Mouse (Mus musculus) heart, embryonic 11.5 days (tissue): ENCODE measurements around the gene Mroh3. TPM values are rescaled to one million over a fixed set of nuclear protein-coding genes. Genes with fewer than 3 reads are reported as not detected.
A peak's percentile ranks its signal among the peaks of the same experiment; 100 is the strongest.

ENCODE experiments used
- ATAC-seq: fragments of 200-750 bp; cut with Nextera tagmentation; replicated peaks from 2 replicates; pipeline ENCODE4 v1.8.0; 2017; ENCODE audit warnings: moderate library complexity; ENCODE audit not compliant: insufficient number of reproducible peaks, low FRiP score, low TSS enrichment
- H3K27ac ChIP-seq: fragments of 300-500 bp; sonication (generic); 2 replicates; pipeline ENCODE4 v1.5.1; 2014; ENCODE audit warnings: mild to moderate bottlenecking, low read depth, low read length
- H3K27me3 ChIP-seq: fragments of 300-500 bp; sonication (generic); 2 replicates; pipeline ENCODE4 v1.6.1; 2014; ENCODE audit warnings: mild to moderate bottlenecking, low read length, mixed read lengths; ENCODE audit not compliant: control insufficient read depth, insufficient read depth
- H3K36me3 ChIP-seq: fragments of 300-500 bp; sonication (generic); 2 replicates; pipeline ENCODE4 v1.6.1; 2014; ENCODE audit warnings: mild to moderate bottlenecking, low read length, moderate library complexity, mixed read lengths; ENCODE audit not compliant: control insufficient read depth, insufficient read depth
- H3K4me1 ChIP-seq: fragments of 300-500 bp; sonication (generic); 2 replicates; pipeline ENCODE4 v1.6.1; 2014; ENCODE audit warnings: low read length; ENCODE audit not compliant: control insufficient read depth, insufficient read depth
- H3K4me2 ChIP-seq: fragments of 300-500 bp; sonication (generic); 2 replicates; pipeline ENCODE4 v1.6.1; 2014; ENCODE audit warnings: mild to moderate bottlenecking, moderate library complexity
- H3K4me3 ChIP-seq: fragments of 300-500 bp; sonication (generic); 2 replicates; pipeline ENCODE4 v1.5.1; 2014; ENCODE audit warnings: low read depth, low read length
- H3K9ac ChIP-seq: fragments of 300-500 bp; sonication (generic); 2 replicates; pipeline ENCODE4 v1.6.1; 2014; ENCODE audit warnings: mild to moderate bottlenecking, low read depth, low read length, moderate library complexity
- H3K9me3 ChIP-seq: fragments of 300-500 bp; sonication (generic); replicated peaks from 2 replicates; pipeline ENCODE4 v1.6.1; 2016; ENCODE audit warnings: low read length; ENCODE audit not compliant: control insufficient read depth
- WGBS: fragments of 180-500 bp; shearing (Covaris S2); extraction: QIAGEN DNeasy Blood & Tissue Kit; methylation state at CpG from one replicate; pipeline ENCODE4 v1.1.7; 2014; ENCODE audit not compliant: insufficient replicate concordance; 5-methylcytosine and 5-hydroxymethylcytosine counted together
- polyA plus RNA-seq: library from polyadenylated mRNA; unstranded; fragments of >200 nt; fragmentation: Nextera tagmentation; extraction: Ambion mirVana; gene quantifications from 2 replicates; pipeline ENCODE4 v1.2.1, GENCODE M21; 2014

The Mroh3 gene
- polyA plus RNA-seq, 1 experiment from 2014 or later, result not detected

DNA sequence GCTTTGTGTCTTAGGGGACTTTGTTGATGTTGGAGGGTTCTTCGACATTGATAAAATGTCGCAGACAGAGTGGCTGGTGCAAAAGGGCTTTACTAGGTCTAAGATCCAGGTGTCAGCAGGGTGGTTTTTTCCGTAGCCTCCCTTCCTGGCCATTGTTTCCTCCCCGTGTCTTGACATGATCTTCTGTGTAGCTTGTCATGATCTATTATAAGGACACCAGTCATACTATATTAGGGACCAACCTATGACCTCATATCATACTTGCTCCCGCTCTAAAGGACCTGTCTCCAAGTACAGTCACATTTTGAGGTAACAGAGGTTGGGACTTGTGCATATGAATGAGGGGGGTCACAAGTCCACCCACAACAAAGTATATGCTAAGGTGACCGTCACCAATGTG lies 51.7 kb downstream of the Mroh3 start:
- H3K9ac ChIP-seq, result no peak overlapping the region
- no peak overlapping the region for H3K27ac ChIP-seq
- no peaks in the 10 kb centered on the region for H3K9me3 ChIP-seq
- H3K4me2 ChIP-seq, result no peak overlapping the region
- no peaks in the 10 kb centered on the region for H3K27me3 ChIP-seq
- 0 out of 2 replicates have a peak, but pooled peaks cover 2% of the 10 kb centered on the region for H3K36me3 ChIP-seq
- no peak overlapping the region for H3K4me3 ChIP-seq
- no peak for ATAC-seq
- H3K4me1 ChIP-seq, result no peaks in the 10 kb centered on the region
- 81% methylated on average over 6 of the region's 6 CpGs for WGBS

DNA sequence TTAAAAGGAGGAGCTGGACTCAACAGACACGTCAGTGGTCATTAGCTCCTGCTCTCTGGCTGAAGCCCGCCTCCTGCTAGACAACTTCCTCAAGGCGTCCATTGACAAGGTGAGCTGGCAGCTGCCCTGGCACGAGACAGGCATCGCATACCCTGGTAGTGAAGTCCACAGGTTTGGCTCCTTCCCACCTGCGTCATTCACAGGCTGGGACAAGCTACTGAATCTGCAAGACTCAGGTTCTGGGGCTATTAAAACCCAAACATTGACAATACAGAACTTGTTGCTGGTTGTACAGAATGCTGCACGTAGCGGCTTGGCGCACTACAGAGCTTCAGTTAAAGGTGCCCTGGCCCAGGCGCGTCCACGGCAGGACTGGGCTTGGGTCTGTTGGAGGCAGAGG lies 52.3 kb downstream of the Mroh3 start:
- Histone ChIP-seq H3K4me3 (no peak overlapping the region), H3K4me1 (no peaks in the 10 kb centered on the region), H3K9me3 (no peaks in the 10 kb centered on the region), H3K36me3 (0 out of 2 replicates have a peak, but pooled peaks cover 2% of the 10 kb centered on the region), H3K27me3 (no peaks in the 10 kb centered on the region), H3K4me2 (no peak overlapping the region), H3K9ac (no peak overlapping the region), H3K27ac (no peak overlapping the region)
- ATAC-seq, result no peak
- 85% methylated on average over 12 of the region's 12 CpGs for WGBS

DNA sequence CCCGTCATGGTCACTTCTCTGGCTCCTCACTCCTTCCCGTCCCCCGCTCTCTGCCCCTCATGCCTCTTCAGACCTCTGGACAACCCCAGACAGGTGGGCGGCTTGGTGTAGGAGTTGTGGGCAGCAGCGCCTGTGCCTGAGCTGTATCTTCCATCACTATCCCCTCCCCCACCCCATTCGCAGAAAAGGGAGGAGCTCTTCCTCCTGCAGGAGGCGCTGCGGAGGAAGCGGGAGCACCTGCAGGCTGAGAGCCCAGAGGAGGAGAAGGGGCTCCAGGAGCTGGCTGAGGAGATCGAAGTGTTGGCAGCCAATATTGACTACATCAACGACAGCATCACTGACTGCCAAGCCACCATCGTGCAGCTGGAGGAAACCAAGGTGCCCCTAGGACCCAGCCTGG lies 52.8 kb downstream of the Mroh3 start:
- Histone ChIP-seq H3K27ac (no peak overlapping the region), H3K36me3 (0 out of 2 replicates have a peak, but pooled peaks cover 2% of the 10 kb centered on the region), H3K4me1 (no peaks in the 10 kb centered on the region), H3K9ac (no peak overlapping the region), H3K4me3 (0 out of 2 replicates have a peak overlapping the region, but pooled peaks have one; percentile 8), H3K9me3 (no peaks in the 10 kb centered on the region), H3K27me3 (no peaks in the 10 kb centered on the region), H3K4me2 (peak overlapping the region; percentile 37)
- 45% methylated on average over 12 of the region's 12 CpGs for WGBS
- no peak for ATAC-seq

DNA sequence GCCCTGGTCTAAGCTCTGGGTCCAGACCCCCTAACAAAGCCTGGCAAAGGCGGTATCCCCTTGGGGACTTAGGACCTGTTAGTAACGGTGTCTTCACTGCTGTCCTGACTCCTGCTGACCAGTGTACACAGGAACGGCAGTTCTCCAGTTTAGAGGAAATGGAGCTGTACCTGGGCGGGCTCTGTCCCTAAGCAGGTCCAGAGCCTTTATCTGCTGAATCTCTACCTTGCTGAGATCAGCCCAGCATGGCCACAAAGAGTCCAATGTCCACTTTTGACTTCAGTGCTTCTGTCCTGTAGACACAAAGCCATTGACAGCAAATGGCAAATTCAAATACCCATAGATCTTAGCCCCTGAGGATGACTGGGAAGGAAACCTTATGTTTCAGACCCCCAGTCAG lies 55.7 kb downstream of the Mroh3 start:
- no peak overlapping the region for H3K4me3 ChIP-seq
- WGBS, result 90% methylated on average over 4 of the region's 4 CpGs
- no peak overlapping the region for H3K4me2 ChIP-seq
- no peak overlapping the region for H3K9ac ChIP-seq
- peaks cover 3% of the 10 kb centered on the region; the same call in 1 of the 2 replicates for H3K36me3 ChIP-seq
- no peak for ATAC-seq
- H3K27ac ChIP-seq, result no peak overlapping the region
- no peaks in the 10 kb centered on the region for H3K27me3 ChIP-seq
- no peaks in the 10 kb centered on the region for H3K4me1 ChIP-seq
- no peaks in the 10 kb centered on the region for H3K9me3 ChIP-seq

DNA sequence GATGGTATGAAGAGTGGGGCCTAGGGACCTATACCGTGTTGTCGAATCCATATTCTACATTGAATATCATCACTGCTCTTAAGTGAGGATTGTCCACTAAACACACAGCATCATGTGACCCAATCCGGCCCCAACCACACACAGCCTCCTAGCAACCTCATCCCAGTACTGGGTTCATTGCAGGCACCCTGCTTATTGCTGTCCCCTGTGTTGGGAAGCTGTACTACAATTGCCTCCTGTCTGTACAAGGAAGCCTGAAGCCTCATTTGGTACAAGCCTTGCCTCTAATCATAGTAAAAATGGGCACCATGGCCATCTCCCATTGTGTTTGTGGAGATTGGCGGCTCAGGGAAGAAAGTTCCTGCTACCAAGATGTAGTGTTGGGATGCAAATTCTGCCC lies 56.3 kb downstream of the Mroh3 start:
- no peak overlapping the region for H3K4me2 ChIP-seq
- H3K4me1 ChIP-seq, result no peaks in the 10 kb centered on the region
- H3K36me3 ChIP-seq, result peaks cover 6% of the 10 kb centered on the region; the same call in 1 of the 2 replicates
- WGBS, result 92% methylated on average over 4 of the region's 4 CpGs
- H3K27ac ChIP-seq, result no peak overlapping the region
- ATAC-seq, result no peak
- H3K9ac ChIP-seq, result no peak overlapping the region
- no peaks in the 10 kb centered on the region for H3K27me3 ChIP-seq
- no peaks in the 10 kb centered on the region for H3K9me3 ChIP-seq
- no peak overlapping the region for H3K4me3 ChIP-seq

DNA sequence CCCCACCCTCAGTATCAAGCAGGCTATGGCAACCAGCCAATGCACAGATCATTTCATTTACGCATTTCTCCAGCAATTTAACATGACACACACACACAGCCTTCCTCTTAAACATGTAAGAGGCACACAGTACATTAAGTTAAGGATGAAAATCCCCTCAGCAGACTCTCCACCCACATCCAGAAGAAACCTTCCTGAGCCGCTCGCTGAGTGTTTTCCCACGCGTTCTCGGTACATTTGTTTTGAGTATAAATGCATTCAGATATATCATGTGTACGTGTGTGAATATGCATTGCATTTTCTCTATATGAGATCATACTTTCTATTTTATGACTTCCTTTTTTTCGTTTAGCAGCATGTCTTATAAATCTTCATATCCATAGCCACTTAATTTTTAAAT lies 61.3 kb downstream of the Mroh3 start:
- Histone ChIP-seq H3K27me3 (no peaks in the 10 kb centered on the region), H3K9ac (no peak overlapping the region), H3K4me1 (no peaks in the 10 kb centered on the region), H3K9me3 (no peaks in the 10 kb centered on the region), H3K4me2 (no peak overlapping the region), H3K4me3 (no peak overlapping the region), H3K27ac (no peak overlapping the region), H3K36me3 (peaks cover 6% of the 10 kb centered on the region; the same call in 1 of the 2 replicates)
- no peak for ATAC-seq
- WGBS, result 85% methylated on average over 8 of the region's 8 CpGs

DNA sequence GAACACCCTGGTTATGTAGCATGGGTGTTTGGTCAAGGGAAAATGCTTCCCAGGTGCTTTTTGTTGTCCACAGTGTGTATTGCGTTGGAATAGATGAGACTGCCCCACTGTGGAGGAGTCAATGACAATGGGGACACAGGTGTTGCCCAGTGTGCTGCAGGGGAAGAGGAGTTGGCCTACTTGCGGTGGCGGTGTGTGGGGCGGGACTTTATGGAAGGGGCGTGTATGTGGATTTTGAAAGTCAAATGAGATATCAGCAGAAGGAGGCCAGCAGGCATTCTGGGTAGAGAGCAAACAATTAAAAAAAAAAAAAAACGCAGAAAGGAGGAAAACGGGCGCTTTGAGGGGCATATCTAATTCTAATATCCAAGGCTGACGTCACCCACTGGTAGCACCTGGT lies 62.9 kb downstream of the Mroh3 start:
- no peak overlapping the region for H3K9ac ChIP-seq
- ATAC-seq, result no peak
- no peaks in the 10 kb centered on the region for H3K4me1 ChIP-seq
- peaks cover 6% of the 10 kb centered on the region; the same call in 1 of the 2 replicates for H3K36me3 ChIP-seq
- H3K4me3 ChIP-seq, result no peak overlapping the region
- H3K27ac ChIP-seq, result no peak overlapping the region
- no peak overlapping the region for H3K4me2 ChIP-seq
- no peaks in the 10 kb centered on the region for H3K27me3 ChIP-seq
- 87% methylated on average over 9 of the region's 9 CpGs for WGBS
- H3K9me3 ChIP-seq, result no peaks in the 10 kb centered on the region

DNA sequence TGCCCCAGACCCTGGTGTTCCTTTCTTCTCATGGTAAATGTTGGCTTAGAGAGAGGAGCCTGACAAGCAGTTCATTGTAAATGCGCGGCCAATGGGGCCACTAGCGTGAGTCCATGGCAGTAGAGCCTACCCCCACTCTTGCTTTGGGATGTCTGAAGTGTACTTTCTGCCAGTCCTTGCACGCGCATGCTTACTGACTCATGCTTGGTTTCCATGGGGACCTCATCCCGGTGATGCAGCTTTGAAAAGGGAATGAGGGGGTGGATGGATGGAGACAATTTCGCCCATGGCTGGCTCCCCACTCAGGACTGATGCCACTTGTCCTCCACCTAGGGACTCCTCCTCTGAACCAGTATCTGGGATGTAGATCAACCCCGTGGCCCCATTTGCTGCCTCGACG lies 69.1 kb downstream of the Mroh3 start:
- no peaks in the 10 kb centered on the region for H3K9me3 ChIP-seq
- H3K36me3 ChIP-seq, result no peaks in the 10 kb centered on the region
- H3K27ac ChIP-seq, result no peak overlapping the region
- H3K4me2 ChIP-seq, result no peak overlapping the region
- no peak for ATAC-seq
- H3K9ac ChIP-seq, result no peak overlapping the region
- 89% methylated on average over 10 of the region's 10 CpGs for WGBS
- H3K27me3 ChIP-seq, result no peaks in the 10 kb centered on the region
- peaks cover 30% of the 10 kb centered on the region for H3K4me1 ChIP-seq
- no peak overlapping the region for H3K4me3 ChIP-seq

DNA sequence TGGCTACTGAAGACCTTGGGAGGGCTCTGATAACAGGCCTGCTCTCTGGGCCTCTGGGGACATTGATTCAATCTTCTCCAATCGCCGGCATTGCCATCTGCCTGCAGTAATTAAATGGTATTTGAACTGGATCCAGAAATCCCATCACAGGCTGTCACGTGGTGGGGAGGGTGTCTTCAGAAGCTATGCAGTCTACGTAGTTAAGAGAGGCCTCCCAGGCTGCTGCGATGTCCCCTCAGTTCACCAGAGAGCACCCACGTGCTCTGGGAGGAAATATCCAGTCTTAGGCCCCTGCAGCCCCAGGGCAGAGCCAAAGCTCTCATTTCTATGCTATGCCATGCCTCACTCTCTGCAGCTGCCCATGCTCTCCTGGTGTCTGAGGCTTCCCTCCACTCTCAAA lies 70.3 kb downstream of the Mroh3 start:
- H3K27ac ChIP-seq, result no peak overlapping the region
- no peak overlapping the region for H3K4me2 ChIP-seq
- no peak overlapping the region for H3K9ac ChIP-seq
- 25% methylated on average over 6 of the region's 6 CpGs for WGBS
- peaks cover 42% of the 10 kb centered on the region for H3K4me1 ChIP-seq
- H3K27me3 ChIP-seq, result no peaks in the 10 kb centered on the region
- no peak overlapping the region for H3K4me3 ChIP-seq
- no peak for ATAC-seq
- H3K36me3 ChIP-seq, result no peaks in the 10 kb centered on the region
- no peaks in the 10 kb centered on the region for H3K9me3 ChIP-seq
